Mouse (Mus musculus): ENCODE measurements around the gene Rpl36.

Rpl36 gene

GRCm38 (mm10) chr17:56647546-56647945 lies 34.3 kb downstream of the Rpl36 start:
- Histone ChIP-seq H3K36me3 (ENCODE audit: insufficient read depth, low read length) (no peaks in the 10 kb centered on the region), H3K4me3 (replicated peaks; ENCODE audit: low read length) (no peak overlapping the region), H3K4me1 (replicated peaks; ENCODE audit: low read depth, low read length) (peaks cover 31% of the 10 kb centered on the region), H3K27me3 (ENCODE audit: insufficient read depth, low read length) (no peaks in the 10 kb centered on the region), H3K9me3 (ENCODE audit: low read length) (no peaks in the 10 kb centered on the region)
- TF ChIP-seq POU5F1 (IDR thresholded peaks at IDR 0.05; ENCODE audit: borderline replicate concordance, low read length): no peak
- TF ChIP-seq CTCF (conservative IDR thresholded peaks at IDR 0.05; ENCODE audit: low read length): no peak
- TF ChIP-seq NANOG (IDR thresholded peaks at IDR 0.05; ENCODE audit: borderline replicate concordance, low read length): no peak

DNA sequence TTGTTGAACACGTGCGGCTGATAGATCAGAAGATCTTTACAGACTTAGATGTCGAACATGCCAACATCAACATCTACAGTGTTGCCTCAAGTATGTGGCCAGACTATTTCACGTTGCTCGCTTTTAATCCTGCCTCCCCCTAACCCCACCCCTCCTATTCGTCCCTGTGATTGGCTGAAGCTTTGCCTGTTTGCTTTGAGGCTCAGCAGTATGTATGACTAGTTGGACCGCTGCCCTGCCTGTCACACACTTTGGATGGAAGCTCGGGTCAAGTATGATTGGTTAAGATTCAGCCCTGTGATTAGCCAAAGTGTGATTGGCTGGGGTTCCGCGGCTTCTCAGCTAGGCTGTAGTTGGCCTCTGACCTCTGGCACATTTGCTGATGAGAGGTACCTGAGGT lies 38.6 kb downstream of the Rpl36 start:
- no peak overlapping the region for H3K4me3 ChIP-seq (replicated peaks; ENCODE audit: low read length)
- H3K9me3 ChIP-seq (ENCODE audit: low read length): no peaks in the 10 kb centered on the region
- H3K27me3 ChIP-seq (ENCODE audit: insufficient read depth, low read length): no peaks in the 10 kb centered on the region
- no peaks in the 10 kb centered on the region for H3K36me3 ChIP-seq (ENCODE audit: insufficient read depth, low read length)
- TF ChIP-seq NANOG (IDR thresholded peaks at IDR 0.05; ENCODE audit: borderline replicate concordance, low read length): no peak
- no peak for TF ChIP-seq CTCF (conservative IDR thresholded peaks at IDR 0.05; ENCODE audit: low read length)
- no peak for TF ChIP-seq POU5F1 (IDR thresholded peaks at IDR 0.05; ENCODE audit: borderline replicate concordance, low read length)
- H3K4me1 ChIP-seq (replicated peaks; ENCODE audit: low read depth, low read length): peaks cover 35% of the 10 kb centered on the region

- H3K9me3 ChIP-seq (ENCODE audit: low read length): no peaks in the 10 kb centered on the region
- no peaks in the 10 kb centered on the region for H3K36me3 ChIP-seq (ENCODE audit: insufficient read depth, low read length)
- no peak for TF ChIP-seq CTCF (conservative IDR thresholded peaks at IDR 0.05; ENCODE audit: low read length)
- TF ChIP-seq POU5F1 (IDR thresholded peaks at IDR 0.05; ENCODE audit: borderline replicate concordance, low read length): no peak
- TF ChIP-seq NANOG (IDR thresholded peaks at IDR 0.05; ENCODE audit: borderline replicate concordance, low read length): no peak
- no peak overlapping the region for H3K4me3 ChIP-seq (replicated peaks; ENCODE audit: low read length)
- no peaks in the 10 kb centered on the region for H3K27me3 ChIP-seq (ENCODE audit: insufficient read depth, low read length)
- H3K4me1 ChIP-seq (replicated peaks; ENCODE audit: low read depth, low read length): peaks cover 42% of the 10 kb centered on the region
These were observed 41.6 kb downstream of the Rpl36 start for GRCm38 (mm10) chr17:56654771-56655170.

DNA sequence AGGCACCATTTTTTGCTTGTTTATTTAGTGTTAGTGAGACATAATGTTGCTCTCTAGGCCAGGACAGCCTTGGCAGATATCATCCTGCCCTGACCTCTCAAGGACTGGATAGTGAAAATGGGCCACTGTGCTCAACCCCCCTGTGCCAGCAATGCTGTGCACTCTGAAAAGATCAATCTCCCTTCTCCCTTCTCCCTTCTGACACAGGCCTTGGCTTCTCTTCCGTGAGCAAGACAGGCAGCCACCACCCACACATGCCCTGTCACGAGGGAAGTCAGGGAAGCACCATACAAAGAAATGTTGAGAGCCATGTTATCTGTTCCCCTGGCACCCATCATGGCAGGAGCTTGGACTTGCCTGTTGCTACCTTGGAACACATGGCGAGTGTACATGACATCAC lies 42.1 kb downstream of the Rpl36 start:
- TF ChIP-seq NANOG (IDR thresholded peaks at IDR 0.05; ENCODE audit: borderline replicate concordance, low read length) (no peak), CTCF (conservative IDR thresholded peaks at IDR 0.05; ENCODE audit: low read length) (no peak), POU5F1 (IDR thresholded peaks at IDR 0.05; ENCODE audit: borderline replicate concordance, low read length) (no peak)
- no peak overlapping the region for H3K4me3 ChIP-seq (replicated peaks; ENCODE audit: low read length)
- H3K36me3 ChIP-seq (ENCODE audit: insufficient read depth, low read length): no peaks in the 10 kb centered on the region
- peaks cover 42% of the 10 kb centered on the region for H3K4me1 ChIP-seq (replicated peaks; ENCODE audit: low read depth, low read length)
- H3K9me3 ChIP-seq (ENCODE audit: low read length): no peaks in the 10 kb centered on the region
- no peaks in the 10 kb centered on the region for H3K27me3 ChIP-seq (ENCODE audit: insufficient read depth, low read length)

GRCm38 (mm10) chr17:56656171-56656570 lies 43.0 kb downstream of the Rpl36 start:
- H3K4me1 ChIP-seq (replicated peaks; ENCODE audit: low read depth, low read length): peaks cover 44% of the 10 kb centered on the region
- H3K9me3 ChIP-seq (ENCODE audit: low read length): no peaks in the 10 kb centered on the region
- H3K27me3 ChIP-seq (ENCODE audit: insufficient read depth, low read length): no peaks in the 10 kb centered on the region
- no peak overlapping the region for H3K4me3 ChIP-seq (replicated peaks; ENCODE audit: low read length)
- H3K36me3 ChIP-seq (ENCODE audit: insufficient read depth, low read length): no peaks in the 10 kb centered on the region
- TF ChIP-seq POU5F1 (IDR thresholded peaks at IDR 0.05; ENCODE audit: borderline replicate concordance, low read length) (no peak), NANOG (IDR thresholded peaks at IDR 0.05; ENCODE audit: borderline replicate concordance, low read length) (no peak), CTCF (conservative IDR thresholded peaks at IDR 0.05; ENCODE audit: low read length) (no peak)

GRCm38 (mm10) chr17:56663659-56664058 lies 50.4 kb downstream of the Rpl36 start:
- Histone ChIP-seq H3K36me3 (ENCODE audit: insufficient read depth, low read length) (no peaks in the 10 kb centered on the region), H3K4me1 (replicated peaks; ENCODE audit: low read depth, low read length) (peaks cover 70% of the 10 kb centered on the region), H3K4me3 (replicated peaks; ENCODE audit: low read length) (peak overlapping the region; percentile 71), H3K9me3 (ENCODE audit: low read length) (no peaks in the 10 kb centered on the region), H3K27me3 (ENCODE audit: insufficient read depth, low read length) (peaks cover 18% of the 10 kb centered on the region)
- TF ChIP-seq POU5F1 (IDR thresholded peaks at IDR 0.05; ENCODE audit: borderline replicate concordance, low read length) (no peak), NANOG (IDR thresholded peaks at IDR 0.05; ENCODE audit: borderline replicate concordance, low read length) (no peak), CTCF (conservative IDR thresholded peaks at IDR 0.05; ENCODE audit: low read length) (no peak)
